Mouse (Mus musculus) CH12.LX (cell line): ENCODE data around the gene Dscaml1.

ENCODE experiments used
- CTCF ChIP-seq, 2 experiments: IDR thresholded peaks in 1 of 2; conservative IDR thresholded peaks in 1 of 2; 2 replicates each; pipeline ENCODE4 v1.5.1; 2011 to 2012; ENCODE audit warnings: low read depth in 2 of 2, low read length in 2 of 2, improper control_type of control experiment in 1 of 2, inconsistent platforms in 1 of 2, mild to moderate bottlenecking in 1 of 2, moderate library complexity in 1 of 2
- JUN ChIP-seq: IDR thresholded peaks from 2 replicates; pipeline ENCODE4 v1.6.1; 2011; ENCODE audit warnings: low read depth, mild to moderate bottlenecking, low read length, improper control_type of control experiment, moderate library complexity; ENCODE audit not compliant: insufficient read depth
- NRF1 ChIP-seq: IDR thresholded peaks from 2 replicates; pipeline ENCODE4 v1.6.1; 2014; ENCODE audit warnings: low read depth, mild to moderate bottlenecking, inconsistent platforms, low read length, improper control_type of control experiment, moderate library complexity
- POLR2A ChIP-seq: IDR thresholded peaks from 2 replicates; pipeline ENCODE4 v1.6.1; 2011; ENCODE audit warnings: low read depth, mild to moderate bottlenecking, improper control_type of control experiment, low read length
- RAD21 ChIP-seq: IDR thresholded peaks from 2 replicates; pipeline ENCODE4 v1.6.1; 2011; ENCODE audit warnings: low read depth, mild to moderate bottlenecking, low read length, improper control_type of control experiment, moderate library complexity
- RCOR1 ChIP-seq: conservative IDR thresholded peaks from 2 replicates; pipeline ENCODE4 v1.6.1; 2012; ENCODE audit warnings: low read depth, mild to moderate bottlenecking, inconsistent platforms, low read length, improper control_type of control experiment
- USF1 ChIP-seq: IDR thresholded peaks from 2 replicates; pipeline ENCODE4 v1.6.1; 2014; ENCODE audit warnings: low read depth, mild to moderate bottlenecking, inconsistent platforms, low read length, improper control_type of control experiment
- ZNF384 ChIP-seq: IDR thresholded peaks from 2 replicates; pipeline ENCODE4 v1.6.1; 2012; ENCODE audit warnings: low read depth, low read length, improper control_type of control experiment, inconsistent platforms

DNA sequence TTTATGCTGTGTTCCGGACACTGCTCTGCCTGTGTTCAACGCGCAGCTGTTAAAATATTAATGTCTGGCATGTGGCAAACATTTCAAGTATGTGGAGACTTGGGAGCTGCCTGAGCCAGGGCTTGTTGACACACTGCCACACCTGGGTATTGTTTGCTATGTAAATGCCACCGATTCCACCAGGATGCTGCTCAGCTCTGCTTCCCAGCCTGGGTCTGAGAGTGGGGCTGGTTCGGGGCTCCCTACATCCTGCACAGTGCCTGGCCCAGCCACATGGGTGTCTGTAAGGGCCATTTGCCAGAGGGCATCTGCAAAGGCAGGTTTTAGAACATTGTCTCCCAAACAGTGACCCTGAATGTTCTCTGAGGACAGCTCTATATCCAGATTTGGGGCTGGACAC lies 78.5 kb downstream of the Dscaml1 start:
- TF ChIP-seq CTCF (conservative IDR thresholded peaks at IDR 0.05 in 1 of 2, IDR thresholded peaks at IDR 0.05 in 1 of 2; ENCODE audit: low read depth in 2 of 2, low read length in 2 of 2) (no peak), USF1 (no peak), JUN (no peak), RAD21 (no peak), POLR2A (no peak), RCOR1 (no peak), NRF1 (no peak), ZNF384 (no peak)
